Mouse (Mus musculus) E14TG2a.4 (cell line): ENCODE results near the gene Asic1.

Experiments used
- H3K27me3 ChIP-seq: 2 replicates; pipeline ENCODE4 v1.6.1; 2014; ENCODE audit warnings: low read length, control low read depth; ENCODE audit not compliant: insufficient read depth
- H3K36me3 ChIP-seq: 2 replicates; pipeline ENCODE4 v1.6.1; 2014; ENCODE audit warnings: low read length, control low read depth; ENCODE audit not compliant: insufficient read depth
- H3K4me1 ChIP-seq: replicated peaks from 2 replicates; pipeline ENCODE4 v1.6.1; 2014; ENCODE audit warnings: low read depth, low read length, control low read depth
- H3K4me3 ChIP-seq: replicated peaks from 2 replicates; pipeline ENCODE4 v1.5.1; 2014; ENCODE audit warnings: mild to moderate bottlenecking, low read length
- H3K9me3 ChIP-seq: 2 replicates; pipeline ENCODE4 v1.6.1; 2014; ENCODE audit warnings: low read length, control low read depth
- CTCF ChIP-seq: conservative IDR thresholded peaks from 2 replicates; pipeline ENCODE4 v1.5.1; 2014; ENCODE audit warnings: low read length
- NANOG ChIP-seq: IDR thresholded peaks from 2 replicates; pipeline ENCODE4 v1.6.1; 2014; ENCODE audit warnings: borderline replicate concordance, low read length, mixed read lengths
- POU5F1 ChIP-seq: IDR thresholded peaks from 2 replicates; pipeline ENCODE4 v1.6.1; 2014; ENCODE audit warnings: low read length, borderline replicate concordance

The Asic1 gene

DNA sequence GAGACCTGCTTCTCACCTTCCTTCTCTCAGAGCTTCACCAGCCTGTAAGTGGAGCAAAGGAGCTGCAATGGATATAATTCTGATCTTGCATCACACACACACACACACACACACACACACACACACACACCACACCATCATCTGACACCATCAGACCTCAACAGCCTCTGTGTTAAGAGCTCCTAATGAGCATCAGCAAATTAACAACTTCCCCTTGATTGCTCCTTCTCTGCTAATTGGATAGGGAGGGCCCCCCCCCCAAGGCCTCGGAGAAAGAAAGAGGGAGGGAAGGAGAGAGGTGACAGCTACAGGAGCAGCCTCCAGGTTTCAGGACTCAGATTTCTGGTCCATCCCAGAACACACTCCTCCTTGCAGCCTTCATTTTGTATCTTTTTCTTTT, 776 bp upstream of the Asic1 start:
- H3K4me3 ChIP-seq = no peak overlapping the region
- H3K27me3 ChIP-seq = peaks cover 80% of the 10 kb centered on the region
- no peaks in the 10 kb centered on the region for H3K9me3 ChIP-seq
- TF ChIP-seq CTCF (no peak), POU5F1 (no peak), NANOG (no peak)
- peaks cover 47% of the 10 kb centered on the region for H3K4me1 ChIP-seq
- peaks cover 9% of the 10 kb centered on the region for H3K36me3 ChIP-seq

DNA sequence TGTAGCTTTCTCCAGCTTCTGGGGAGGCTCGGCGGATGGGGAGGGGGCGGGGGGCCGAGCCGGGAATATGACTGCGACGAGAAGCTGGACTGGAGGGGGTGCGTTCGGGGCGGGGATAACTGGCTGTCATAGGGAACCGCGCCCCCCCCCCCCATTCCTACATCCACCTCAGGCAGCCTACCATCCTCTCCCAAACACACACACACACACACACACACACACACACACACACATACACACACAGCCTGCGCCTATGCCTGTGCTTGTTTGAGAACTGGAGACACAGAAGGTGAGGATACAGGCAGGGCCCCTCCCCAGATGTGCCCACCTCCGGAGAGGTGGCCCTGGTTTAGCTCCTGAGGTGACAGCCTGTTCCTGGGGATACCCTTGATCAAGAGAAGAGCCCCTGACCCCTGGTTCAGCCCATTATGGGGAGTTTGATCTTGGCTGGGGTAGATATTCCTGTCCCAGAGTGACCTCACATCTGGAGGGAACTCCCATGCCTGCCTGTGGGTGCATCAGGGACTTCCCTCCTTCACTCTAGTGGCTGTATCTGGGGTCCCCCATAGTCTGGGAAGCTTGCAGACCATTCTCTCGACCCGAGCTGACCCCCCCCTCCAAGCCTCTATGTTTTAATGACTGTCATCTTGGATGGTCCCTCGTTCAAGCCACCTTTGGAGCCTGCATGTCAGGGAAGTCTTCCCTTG, 949 bp downstream of the Asic1 start:
- Histone ChIP-seq H3K27me3 (peaks cover 62% of the 10 kb centered on the region), H3K4me1 (peaks cover 45% of the 10 kb centered on the region), H3K4me3 (peak overlapping the region; percentile 87), H3K9me3 (no peaks in the 10 kb centered on the region), H3K36me3 (peaks cover 9% of the 10 kb centered on the region)
- TF ChIP-seq POU5F1 = no peak
- TF ChIP-seq CTCF = no peak
- TF ChIP-seq NANOG = no peak

DNA sequence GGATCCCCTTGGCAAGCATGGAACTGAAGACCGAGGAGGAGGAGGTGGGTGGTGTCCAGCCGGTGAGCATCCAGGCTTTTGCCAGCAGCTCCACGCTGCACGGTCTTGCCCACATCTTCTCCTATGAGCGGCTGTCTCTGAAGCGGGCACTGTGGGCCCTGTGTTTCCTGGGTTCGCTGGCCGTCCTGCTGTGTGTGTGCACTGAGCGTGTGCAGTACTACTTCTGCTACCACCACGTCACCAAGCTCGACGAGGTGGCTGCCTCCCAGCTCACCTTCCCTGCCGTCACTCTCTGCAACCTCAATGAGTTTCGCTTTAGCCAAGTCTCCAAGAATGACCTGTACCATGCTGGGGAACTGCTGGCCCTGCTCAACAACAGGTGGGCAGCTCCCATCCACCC, 1.6 kb downstream of the Asic1 start:
- Histone ChIP-seq H3K36me3 (peaks cover 9% of the 10 kb centered on the region), H3K9me3 (no peaks in the 10 kb centered on the region), H3K4me1 (peaks cover 49% of the 10 kb centered on the region), H3K4me3 (0 out of 2 replicates have a peak overlapping the region, but pooled peaks have one; percentile 29), H3K27me3 (peaks cover 56% of the 10 kb centered on the region)
- TF ChIP-seq POU5F1 (no peak), CTCF (no peak), NANOG (no peak)

DNA sequence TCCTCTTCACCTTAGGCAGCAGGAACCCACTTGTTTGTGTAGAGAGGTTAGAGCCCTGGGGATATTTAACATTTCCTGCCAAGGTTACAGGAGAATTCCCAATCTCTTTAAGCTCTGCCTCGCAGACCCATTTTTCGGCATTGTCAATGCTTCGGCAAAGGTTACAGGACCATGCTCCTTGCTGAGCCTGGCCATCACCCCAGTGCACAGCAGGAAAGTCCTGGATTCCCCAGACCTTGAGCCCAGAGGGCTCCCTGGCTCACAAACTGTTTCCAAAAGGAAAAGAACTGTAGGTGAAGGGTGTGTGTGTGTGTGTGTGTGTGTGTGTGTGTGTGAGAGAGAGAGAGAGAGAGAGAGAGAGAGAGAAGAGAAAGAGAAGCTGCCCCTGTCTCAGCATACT, 4.7 kb downstream of the Asic1 start:
- H3K27me3 ChIP-seq = peaks cover 36% of the 10 kb centered on the region
- peaks cover 61% of the 10 kb centered on the region for H3K4me1 ChIP-seq
- H3K36me3 ChIP-seq = peaks cover 9% of the 10 kb centered on the region
- H3K9me3 ChIP-seq = no peaks in the 10 kb centered on the region
- TF ChIP-seq NANOG = no peak
- no peak for TF ChIP-seq CTCF
- TF ChIP-seq POU5F1 = no peak
- no peak overlapping the region for H3K4me3 ChIP-seq

DNA sequence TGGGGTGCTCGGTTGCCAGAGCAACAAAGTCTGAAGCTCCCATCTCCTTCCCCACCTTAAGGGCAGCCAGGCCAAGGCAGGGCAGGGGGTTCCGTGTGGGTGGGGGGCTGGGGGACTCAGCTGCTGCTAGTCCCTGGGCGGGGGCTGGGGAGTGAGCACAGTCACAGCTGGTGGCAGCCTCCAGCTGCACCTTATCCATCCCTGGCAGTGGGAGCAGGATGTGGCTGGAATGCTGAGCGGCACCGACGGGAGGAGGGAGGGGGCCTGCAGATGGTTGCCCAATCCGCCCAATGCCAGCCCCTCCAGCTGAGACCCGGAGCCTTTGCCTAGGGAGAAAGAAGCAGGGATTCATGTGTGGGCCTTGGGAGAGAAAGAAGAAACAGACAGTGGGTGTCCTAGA, 6.9 kb downstream of the Asic1 start:
- TF ChIP-seq POU5F1 = no peak
- no peak for TF ChIP-seq CTCF
- no peak for TF ChIP-seq NANOG
- Histone ChIP-seq H3K4me3 (peak overlapping the region; percentile 68), H3K27me3 (peaks cover 15% of the 10 kb centered on the region), H3K36me3 (peaks cover 9% of the 10 kb centered on the region), H3K4me1 (peaks cover 69% of the 10 kb centered on the region), H3K9me3 (no peaks in the 10 kb centered on the region)

DNA sequence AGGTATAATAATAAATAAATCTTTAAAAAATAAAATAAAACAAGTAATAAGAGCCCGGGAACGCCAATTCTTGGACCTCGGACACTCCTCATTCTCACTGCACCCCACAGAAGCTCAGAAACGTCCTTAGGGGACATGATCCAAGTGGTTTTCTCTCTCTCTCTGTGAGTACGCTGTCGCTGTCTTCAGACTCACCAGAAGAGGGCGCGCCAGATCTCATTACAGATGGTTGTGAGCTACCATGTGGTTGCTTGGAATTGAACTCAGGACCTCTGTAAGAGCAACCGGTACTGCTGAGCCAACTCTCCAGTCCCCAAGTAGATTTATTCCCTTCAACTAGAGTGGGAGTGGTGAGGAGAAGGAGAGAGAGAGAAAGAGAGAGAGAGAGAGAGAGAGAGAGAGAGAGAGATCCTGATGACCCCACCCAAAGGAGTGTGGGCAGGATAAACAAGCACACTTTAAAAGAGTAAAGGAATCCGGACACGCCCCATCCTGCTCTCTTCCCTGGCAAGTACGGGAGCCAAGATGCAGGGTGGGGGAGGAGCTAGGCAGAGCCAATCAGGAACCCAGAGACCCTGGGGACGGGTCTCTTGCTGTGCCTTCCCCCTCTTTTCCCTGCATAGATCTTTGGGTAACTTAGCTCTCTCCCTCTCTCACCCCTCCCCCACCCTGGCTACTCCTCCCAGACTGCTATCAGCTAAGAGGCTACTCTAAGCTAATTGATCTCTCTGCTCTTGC, 8.1 kb downstream of the Asic1 start:
- H3K36me3 ChIP-seq = peaks cover 4% of the 10 kb centered on the region
- no peak for TF ChIP-seq POU5F1
- peak; percentile 58 for TF ChIP-seq CTCF
- no peak for TF ChIP-seq NANOG
- H3K4me3 ChIP-seq = peak overlapping the region; percentile 68
- H3K27me3 ChIP-seq = peaks cover 4% of the 10 kb centered on the region
- H3K4me1 ChIP-seq = peaks cover 79% of the 10 kb centered on the region
- no peaks in the 10 kb centered on the region for H3K9me3 ChIP-seq

DNA sequence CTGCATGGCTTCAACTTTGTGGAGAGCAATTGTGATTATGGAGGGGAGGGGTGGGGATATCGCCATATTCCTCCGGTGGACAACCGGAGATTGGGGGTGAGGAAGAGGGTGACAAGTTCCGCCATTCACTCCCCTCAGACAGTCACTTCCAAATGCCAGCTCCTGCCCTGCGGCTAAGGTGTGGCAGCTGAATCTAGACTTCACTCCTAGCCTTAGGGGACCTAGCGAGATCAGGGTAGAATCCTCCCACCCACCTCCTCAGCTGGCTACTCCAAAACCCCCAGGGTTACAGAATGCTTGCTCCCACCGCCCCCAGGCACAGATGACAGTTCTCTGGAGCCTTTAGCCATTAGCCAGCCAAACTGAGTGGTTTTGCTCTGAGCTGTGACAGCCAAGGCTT, 8.8 kb downstream of the Asic1 start:
- Histone ChIP-seq H3K27me3 (no peaks in the 10 kb centered on the region), H3K4me3 (peak overlapping the region; percentile 68), H3K4me1 (peaks cover 87% of the 10 kb centered on the region), H3K9me3 (no peaks in the 10 kb centered on the region), H3K36me3 (no peaks in the 10 kb centered on the region)
- TF ChIP-seq NANOG (0 out of 2 replicates have a peak, but pooled peaks have one; percentile 8), CTCF (no peak)

DNA sequence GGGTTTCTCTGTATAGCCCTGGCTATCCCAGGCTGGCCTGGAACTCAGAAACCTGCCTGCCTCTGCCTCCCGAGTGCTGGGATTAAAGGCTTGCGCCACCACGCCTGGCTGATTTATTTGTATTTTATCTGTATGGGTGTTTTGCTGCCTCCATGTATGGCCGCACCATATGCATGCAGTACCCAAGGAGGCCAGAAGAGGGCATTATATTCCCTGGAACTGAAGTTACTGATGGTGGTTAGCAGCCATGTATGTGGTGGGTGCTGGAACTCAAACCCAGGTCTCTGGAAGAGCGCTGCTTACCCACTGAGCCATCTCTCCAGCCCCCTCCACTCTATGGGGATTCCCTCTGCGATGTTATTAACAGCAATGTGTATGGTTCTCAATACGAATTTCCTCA, 12.7 kb downstream of the Asic1 start:
- Histone ChIP-seq H3K9me3 (no peaks in the 10 kb centered on the region), H3K27me3 (no peaks in the 10 kb centered on the region), H3K4me1 (peaks cover 74% of the 10 kb centered on the region), H3K36me3 (no peaks in the 10 kb centered on the region), H3K4me3 (no peak overlapping the region)
- TF ChIP-seq CTCF = peak; percentile 81
- no peak for TF ChIP-seq NANOG

DNA sequence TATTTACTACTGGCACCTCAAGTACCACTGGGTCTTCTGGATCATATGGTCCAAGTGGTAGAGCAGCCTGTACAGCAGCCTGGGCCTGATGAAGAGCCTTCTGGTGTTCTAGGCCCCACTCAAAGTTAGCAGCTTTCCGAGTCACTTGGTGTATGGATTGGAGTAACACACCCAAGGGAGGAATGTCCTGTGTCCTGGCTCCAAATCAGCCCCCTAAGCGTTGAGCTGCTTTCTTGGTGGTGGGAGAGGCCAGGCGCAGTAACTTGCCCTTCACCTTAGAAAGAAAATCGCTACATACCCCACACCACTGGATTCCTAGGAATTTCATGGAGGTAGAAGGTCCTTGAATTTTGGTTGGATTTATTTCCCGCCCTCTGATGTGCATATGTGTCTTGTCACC, 14.0 kb downstream of the Asic1 start:
- no peak for TF ChIP-seq POU5F1
- no peak for TF ChIP-seq CTCF
- no peak for TF ChIP-seq NANOG
- Histone ChIP-seq H3K36me3 (no peaks in the 10 kb centered on the region), H3K9me3 (no peaks in the 10 kb centered on the region)

More for the DNA sequence above, 14.0 kb downstream of the Asic1 start:
- Histone ChIP-seq H3K27me3 (no peaks in the 10 kb centered on the region), H3K4me1 (peaks cover 77% of the 10 kb centered on the region), H3K4me3 (no peak overlapping the region)
